Mouse (Mus musculus) hindbrain, embryonic 11.5 days (tissue): ENCODE data around the gene 2010003K11Rik. TPM values are rescaled to one million over a fixed set of nuclear protein-coding genes. Genes with fewer than 3 reads are reported as not detected.
A peak's percentile ranks its signal among the peaks of the same experiment; 100 is the strongest.

Experiments used
- ATAC-seq: fragments of 200-750 bp; cut with Nextera tagmentation; 2 replicates; pipeline ENCODE4 v1.8.0; 2017; ENCODE audit warnings: mild to moderate bottlenecking, moderate TSS enrichment, moderate library complexity; ENCODE audit not compliant: low FRiP score
- DNase-seq: peaks from one replicate; pipeline ENCODE4 v3.0.0-alpha.2; 2015; ENCODE audit warnings: low spot score
- H3K27ac ChIP-seq: fragments of 300-500 bp; sonication (generic); 2 replicates; pipeline ENCODE4 v1.5.1; 2014; ENCODE audit warnings: mild to moderate bottlenecking, low read depth, low read length
- H3K27me3 ChIP-seq: fragments of 300-500 bp; sonication (generic); 2 replicates; pipeline ENCODE4 v1.6.1; 2014; ENCODE audit warnings: mild to moderate bottlenecking, low read length, moderate library complexity, mixed read lengths; ENCODE audit not compliant: control insufficient read depth, insufficient read depth
- H3K36me3 ChIP-seq: fragments of 300-500 bp; sonication (generic); 2 replicates; pipeline ENCODE4 v1.6.1; 2014; ENCODE audit warnings: mild to moderate bottlenecking, low read length, moderate library complexity, mixed read lengths; ENCODE audit not compliant: control insufficient read depth, insufficient read depth
- H3K4me1 ChIP-seq: fragments of 300-500 bp; sonication (generic); replicated peaks from 2 replicates; pipeline ENCODE4 v1.6.1; 2014; ENCODE audit warnings: low read length, mixed read lengths; ENCODE audit not compliant: control insufficient read depth, insufficient read depth
- H3K4me2 ChIP-seq: fragments of 300-500 bp; sonication (generic); replicated peaks from 2 replicates; pipeline ENCODE4 v1.6.1; 2014; ENCODE audit warnings: mild to moderate bottlenecking, low read depth, low read length
- H3K4me3 ChIP-seq: fragments of 300-500 bp; sonication (generic); 2 replicates; pipeline ENCODE4 v1.5.1; 2014; ENCODE audit warnings: low read depth, low read length
- H3K9ac ChIP-seq: fragments of 300-500 bp; sonication (generic); 2 replicates; pipeline ENCODE4 v1.6.1; 2014; ENCODE audit warnings: low read depth, low read length
- H3K9me3 ChIP-seq: fragments of 300-500 bp; sonication (generic); 2 replicates; pipeline ENCODE4 v1.6.1; 2016; ENCODE audit warnings: low read length; ENCODE audit not compliant: control insufficient read depth
- WGBS: fragments of 180-500 bp; shearing (Covaris S2); extraction: QIAGEN DNeasy Blood & Tissue Kit; methylation state at CpG from one replicate; pipeline ENCODE4 v1.1.7; 2014; 5-methylcytosine and 5-hydroxymethylcytosine counted together
- polyA plus RNA-seq: library from polyadenylated mRNA; unstranded; fragments of >200 nt; fragmentation: Nextera tagmentation; extraction: Ambion mirVana; gene quantifications from 2 replicates; pipeline ENCODE4 v1.2.1, GENCODE M21; 2014

Gene 2010003K11Rik
- polyA plus RNA-seq, 1 experiment from 2014 or later: not detected

DNA sequence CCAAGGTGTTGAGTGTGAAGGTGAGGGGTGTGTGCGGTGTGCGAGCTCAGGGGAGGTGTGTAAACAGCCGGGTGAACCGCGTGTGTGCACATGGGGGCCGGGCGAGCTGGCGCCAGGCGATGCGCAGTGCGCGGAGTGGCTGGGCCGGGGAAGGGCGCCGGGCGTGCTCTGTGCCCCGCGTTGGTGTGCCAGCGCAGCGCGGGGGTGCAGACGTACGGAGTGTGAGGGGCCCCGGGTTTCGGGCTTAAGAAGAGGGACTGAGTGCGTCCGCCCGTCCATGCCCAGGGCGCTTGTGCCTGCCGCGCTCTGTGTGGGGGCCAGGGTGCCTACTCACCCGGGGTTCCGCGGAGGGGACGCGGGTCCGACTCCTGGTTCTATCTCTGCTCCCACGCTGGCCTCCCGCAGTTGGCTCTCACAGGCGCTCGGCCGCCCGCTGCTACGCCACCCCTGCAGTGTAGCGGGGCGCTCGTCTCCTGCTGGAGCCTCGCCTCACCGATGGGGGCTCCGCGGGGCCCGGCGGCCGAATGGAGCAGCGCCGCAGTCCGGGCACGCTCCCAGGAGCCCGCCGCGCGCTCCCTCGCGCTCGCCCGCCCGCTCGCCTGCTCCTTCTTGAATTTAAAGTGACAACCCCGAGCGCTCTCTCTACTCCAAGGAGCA lies 21.7 kb downstream of the 2010003K11Rik start:
- Histone ChIP-seq H3K4me1 (0 out of 2 replicates have a peak, but pooled peaks cover 2% of the 10 kb centered on the region), H3K4me3 (peak overlapping the region; percentile 53), H3K27ac (no peak overlapping the region), H3K9me3 (no peaks in the 10 kb centered on the region), H3K27me3 (peaks cover 31% of the 10 kb centered on the region), H3K36me3 (no peaks in the 10 kb centered on the region), H3K9ac (peak overlapping the region; percentile 56), H3K4me2 (peak overlapping the region; percentile 94)
- under 1% methylated on average over 57 of the region's 70 CpGs for WGBS
- ATAC-seq (peak; percentile 66), DNase-seq (peak; percentile 64)

DNA sequence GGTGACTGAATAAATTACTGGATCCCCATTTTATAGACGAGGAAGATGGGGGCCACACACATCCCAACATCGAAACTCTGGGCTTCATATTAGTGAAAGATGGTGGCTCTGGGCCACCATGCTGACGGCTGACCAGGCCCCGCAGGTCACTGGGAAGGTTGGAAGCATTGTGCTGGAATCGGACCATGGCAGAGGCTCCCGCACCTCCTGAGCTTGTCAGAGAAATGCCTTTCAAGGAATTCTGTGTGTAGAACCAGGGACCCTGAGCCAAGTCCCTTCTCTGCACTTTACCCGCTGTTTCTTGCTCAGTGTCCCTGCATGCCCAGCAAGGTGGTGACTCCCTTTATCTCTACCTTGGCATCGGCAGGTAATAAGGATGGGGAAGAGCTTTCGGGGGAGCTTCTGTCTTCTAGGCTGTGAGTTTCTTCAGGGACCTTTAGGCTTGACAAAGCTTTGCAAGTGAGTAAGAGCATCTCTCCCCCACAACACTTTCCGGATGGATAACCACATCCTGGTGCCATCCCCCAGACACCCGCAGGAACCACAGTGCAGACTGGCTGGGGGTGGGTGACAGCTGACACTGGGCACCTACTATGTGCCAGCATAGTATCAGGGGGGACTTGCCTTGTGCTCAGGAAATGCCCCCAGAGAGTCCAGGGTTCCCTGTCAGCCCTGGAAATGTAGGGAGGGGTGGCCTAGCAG lies 23.0 kb downstream of the 2010003K11Rik start:
- ATAC-seq: no peak
- DNase-seq: no peak
- H3K9ac ChIP-seq: no peak overlapping the region
- WGBS: 82% methylated on average over 11 of the region's 11 CpGs
- no peaks in the 10 kb centered on the region for H3K9me3 ChIP-seq
- H3K36me3 ChIP-seq: no peaks in the 10 kb centered on the region
- H3K4me1 ChIP-seq: 0 out of 2 replicates have a peak, but pooled peaks cover 2% of the 10 kb centered on the region
- no peak overlapping the region for H3K27ac ChIP-seq
- peaks cover 31% of the 10 kb centered on the region for H3K27me3 ChIP-seq
- H3K4me2 ChIP-seq: no peak overlapping the region
- no peak overlapping the region for H3K4me3 ChIP-seq

DNA sequence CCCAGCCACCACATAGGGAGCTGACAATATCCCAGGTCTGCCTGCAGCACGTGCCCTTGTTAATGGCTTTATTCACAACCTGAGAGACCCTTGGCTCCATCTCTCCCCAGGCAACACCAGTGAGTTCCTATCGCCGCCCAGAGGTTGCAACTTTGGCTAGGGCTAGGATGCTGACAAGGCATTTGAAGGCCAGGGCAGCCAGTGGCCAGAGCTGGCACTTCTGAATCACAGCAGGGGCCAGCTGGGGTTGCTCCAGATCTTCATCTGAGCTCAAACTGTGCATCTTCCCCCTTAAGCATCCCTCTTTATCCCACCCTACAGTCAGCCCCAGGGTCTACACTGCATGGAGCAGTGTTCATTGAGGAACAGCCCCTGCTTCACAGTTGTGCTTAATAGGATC lies 23.6 kb downstream of the 2010003K11Rik start:
- no peak for DNase-seq
- WGBS: 57% methylated on average over 3 of the region's 3 CpGs
- no peak overlapping the region for H3K4me2 ChIP-seq
- no peak overlapping the region for H3K4me3 ChIP-seq
- peaks cover 31% of the 10 kb centered on the region for H3K27me3 ChIP-seq
- 0 out of 2 replicates have a peak, but pooled peaks cover 2% of the 10 kb centered on the region for H3K4me1 ChIP-seq
- no peak for ATAC-seq
- no peaks in the 10 kb centered on the region for H3K36me3 ChIP-seq
- H3K9me3 ChIP-seq: no peaks in the 10 kb centered on the region
- H3K27ac ChIP-seq: no peak overlapping the region
- H3K9ac ChIP-seq: no peak overlapping the region

DNA sequence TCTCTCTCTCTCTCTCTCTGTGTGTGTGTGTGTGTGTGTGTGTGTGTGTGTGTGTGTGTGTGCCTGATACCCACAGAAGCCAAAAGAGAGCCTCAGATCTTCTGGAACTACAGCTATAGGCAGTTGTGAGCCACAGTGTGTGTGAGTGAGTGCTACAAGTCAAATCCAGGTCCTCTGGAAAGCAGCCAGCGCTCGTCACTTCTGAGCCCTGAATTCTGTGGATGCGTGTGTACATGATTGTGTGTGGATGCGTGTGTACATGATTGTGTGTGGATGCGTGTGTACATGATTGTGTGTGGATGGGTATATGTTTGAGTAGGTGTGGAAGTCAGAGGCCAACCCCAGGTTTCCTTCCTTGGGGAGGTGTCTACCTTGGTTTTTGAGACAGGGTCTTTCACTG lies 24.8 kb downstream of the 2010003K11Rik start:
- Histone ChIP-seq H3K9me3 (no peaks in the 10 kb centered on the region), H3K27me3 (peaks cover 29% of the 10 kb centered on the region), H3K4me2 (no peak overlapping the region), H3K4me3 (no peak overlapping the region), H3K9ac (no peak overlapping the region), H3K27ac (no peak overlapping the region), H3K4me1 (0 out of 2 replicates have a peak, but pooled peaks cover 2% of the 10 kb centered on the region), H3K36me3 (no peaks in the 10 kb centered on the region)
- ATAC-seq (no peak), DNase-seq (no peak)
- 93% methylated on average over 5 of the region's 5 CpGs for WGBS

DNA sequence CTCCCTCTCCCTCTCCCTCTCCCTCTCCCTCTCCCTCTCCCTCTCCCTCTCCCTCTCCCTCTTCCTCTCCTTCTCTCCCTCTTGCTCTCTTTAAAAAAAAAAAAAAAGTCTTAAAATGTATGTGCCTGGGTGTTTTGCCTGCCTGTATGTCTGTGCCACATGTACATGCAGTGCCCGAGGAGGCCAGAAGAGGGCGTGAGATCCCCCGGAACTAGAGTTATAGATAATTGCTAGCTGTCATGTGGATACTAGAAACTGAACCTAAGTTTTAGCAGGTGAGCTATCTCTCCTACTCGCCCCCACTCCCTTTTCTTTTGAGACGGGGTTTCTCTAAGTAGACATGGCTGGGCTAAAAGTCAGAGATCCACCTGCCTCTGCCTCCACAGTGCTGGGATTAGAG lies 30.0 kb downstream of the 2010003K11Rik start:
- no peaks in the 10 kb centered on the region for H3K9me3 ChIP-seq
- 34% methylated on average over 5 of the region's 5 CpGs for WGBS

DNA sequence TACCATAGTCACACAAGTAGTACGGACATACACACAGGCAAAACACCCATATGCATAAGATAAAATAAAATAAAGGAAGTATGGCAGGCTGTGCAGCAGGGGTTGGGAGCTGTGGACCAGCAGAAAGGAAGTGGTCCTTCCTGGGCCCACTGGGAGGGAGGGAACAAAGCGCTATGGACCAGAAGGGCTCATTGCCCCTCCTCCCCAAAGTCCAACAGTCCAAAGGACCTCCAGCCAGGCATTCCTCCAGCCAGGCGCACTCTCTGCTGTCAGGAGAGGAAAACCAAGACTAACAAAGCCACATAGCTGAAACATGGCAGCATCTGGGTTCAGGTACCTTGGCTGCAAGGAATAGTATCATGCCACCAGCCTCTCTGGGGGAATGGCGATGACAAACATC lies 33.7 kb downstream of the 2010003K11Rik start:
- Histone ChIP-seq H3K9me3 (no peaks in the 10 kb centered on the region), H3K9ac (no peak overlapping the region), H3K4me2 (no peak overlapping the region), H3K4me1 (no peaks in the 10 kb centered on the region), H3K4me3 (no peak overlapping the region), H3K27me3 (no peaks in the 10 kb centered on the region), H3K27ac (no peak overlapping the region), H3K36me3 (no peaks in the 10 kb centered on the region)
- 81% methylated on average over 4 of the region's 4 CpGs for WGBS
- no peak for DNase-seq
- no peak for ATAC-seq

More for the DNA sequence above, 30.0 kb downstream of the 2010003K11Rik start:
- Histone ChIP-seq H3K27me3 (no peaks in the 10 kb centered on the region), H3K4me2 (no peak overlapping the region), H3K4me1 (no peaks in the 10 kb centered on the region), H3K36me3 (no peaks in the 10 kb centered on the region), H3K27ac (no peak overlapping the region), H3K4me3 (no peak overlapping the region), H3K9ac (no peak overlapping the region)
- ATAC-seq (no peak), DNase-seq (peak; percentile 32)

DNA sequence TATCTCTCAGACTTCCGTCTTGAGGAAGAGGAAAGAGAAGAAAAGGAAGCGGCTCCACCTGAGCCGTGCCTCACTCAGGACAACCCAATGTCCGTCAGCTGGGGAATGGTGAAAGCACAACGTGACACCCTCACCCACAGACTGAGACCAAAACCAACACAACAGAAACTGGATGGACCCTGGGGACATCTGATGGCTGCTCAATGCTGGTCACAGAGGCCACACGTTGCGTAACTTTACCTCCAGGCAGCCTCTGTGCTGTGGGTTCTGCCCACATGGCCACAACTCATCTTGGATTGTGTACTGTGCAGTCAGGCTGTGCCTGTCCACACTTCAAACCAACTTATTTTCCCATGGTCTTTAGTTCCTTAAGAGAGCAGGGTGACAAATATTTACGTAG lies 36.4 kb downstream of the 2010003K11Rik start:
- Histone ChIP-seq H3K9me3 (no peaks in the 10 kb centered on the region), H3K27ac (no peak overlapping the region), H3K36me3 (no peaks in the 10 kb centered on the region), H3K4me3 (no peak overlapping the region), H3K4me1 (no peaks in the 10 kb centered on the region), H3K4me2 (no peak overlapping the region), H3K27me3 (no peaks in the 10 kb centered on the region), H3K9ac (no peak overlapping the region)
- ATAC-seq (no peak), DNase-seq (no peak)
- 89% methylated on average over 8 of the region's 8 CpGs for WGBS

DNA sequence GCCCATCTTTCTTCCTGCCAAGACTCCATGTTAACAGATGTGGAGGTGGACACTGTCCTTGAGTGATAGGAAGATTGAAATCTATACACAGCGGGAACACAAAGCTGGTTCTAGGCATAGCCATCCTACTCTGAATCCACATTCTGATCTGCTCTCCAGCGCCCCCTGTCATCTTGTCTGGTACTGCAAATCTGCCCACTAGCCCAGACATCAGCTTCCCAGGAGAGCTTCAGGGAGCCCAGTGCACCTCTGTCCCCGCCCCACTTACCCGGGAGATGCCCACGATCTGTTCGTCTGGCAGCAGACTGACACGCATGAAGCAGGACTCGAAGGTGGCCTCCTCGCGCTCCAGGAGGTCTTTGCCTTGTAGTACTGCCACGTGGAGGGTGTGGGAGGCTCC lies 42.2 kb downstream of the 2010003K11Rik start:
- no peak overlapping the region for H3K9ac ChIP-seq
- no peaks in the 10 kb centered on the region for H3K9me3 ChIP-seq
- ATAC-seq (no peak), DNase-seq (peak; percentile 80)
- no peak overlapping the region for H3K27ac ChIP-seq
- H3K27me3 ChIP-seq: no peaks in the 10 kb centered on the region
- H3K4me3 ChIP-seq: no peak overlapping the region
- no peaks in the 10 kb centered on the region; the same call in 1 of the 2 replicates for H3K4me1 ChIP-seq
- no peak overlapping the region for H3K4me2 ChIP-seq
- 13% methylated on average over 11 of the region's 11 CpGs for WGBS
- no peaks in the 10 kb centered on the region for H3K36me3 ChIP-seq
